Mouse (Mus musculus) adrenal gland, adult 2 months (tissue): ENCODE data around the gene Gdf5. TPM values are rescaled to one million over a fixed set of nuclear protein-coding genes. Genes with fewer than 3 reads are reported as not detected.
A peak's percentile ranks its signal among the peaks of the same experiment; 100 is the strongest.

ENCODE experiments used
- DNase-seq: peaks from one replicate; pipeline ENCODE4 v3.0.0; 2021
- long read RNA-seq: library from polyadenylated mRNA; stranded (forward); transcript quantifications from one replicate; pipeline ENCODE4 v2.0.0, GENCODE M21; 2021
- polyA plus RNA-seq: library from polyadenylated mRNA; depleted of rRNA; stranded (reverse); fragments of >200 nt; gene quantifications from 2 replicates; pipeline ENCODE4 v1.2.3, GENCODE M21; 2012; rRNA removed
- total RNA-seq, 2 experiments: library from RNA; stranded (reverse); gene quantifications; 2 replicates each; pipeline ENCODE4 v1.2.3; 2021

The Gdf5 gene
- total RNA-seq (1 to 10 TPM in 1 of 2 experiments, under 1 TPM in 1; 0.14 to 1.7 TPM), polyA plus RNA-seq (0.31 and 0.39 TPM in 2 replicates)
- long read RNA-seq, transcript Gdf5-201 (2 exons, 2,320 nt): major isoform, 5 of 7 reads
- long read RNA-seq, partial matches to known transcripts: 2 of 7 reads
- long read RNA-seq, other reads (novel, unspliced or antisense): 0 of 7 reads

- no peak for DNase-seq
Measured at GRCm38 (mm10) chr2:155945124-155945523, at the start of gene Gdf5. Gdf5 (minus strand) TSS chr2:155945367.

- peak; percentile 35 for DNase-seq
Measured at GRCm38 (mm10) chr2:155991863-155992321, 46.7 kb upstream of the Gdf5 start.

DNA sequence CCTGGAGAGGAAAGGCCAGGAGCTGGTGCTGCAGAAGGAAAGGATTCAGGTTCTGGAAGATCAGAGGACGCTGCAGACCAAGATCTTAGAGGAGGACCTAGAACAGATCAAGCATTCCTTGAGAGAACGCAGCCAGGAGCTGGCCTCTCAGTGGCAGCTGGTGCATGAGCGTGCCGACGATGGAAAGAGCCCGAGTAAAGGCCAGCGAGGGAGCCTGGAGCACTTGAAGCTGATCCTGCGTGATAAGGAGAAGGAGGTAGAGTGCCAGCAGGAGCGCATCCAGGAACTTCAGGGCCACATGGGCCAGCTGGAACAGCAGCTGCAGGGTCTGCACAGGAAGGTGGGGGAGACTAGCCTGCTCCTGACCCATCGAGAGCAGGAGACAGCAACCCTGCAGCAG lies 46.0 kb upstream of the Gdf5 start:
- DNase-seq: no peak

DNA sequence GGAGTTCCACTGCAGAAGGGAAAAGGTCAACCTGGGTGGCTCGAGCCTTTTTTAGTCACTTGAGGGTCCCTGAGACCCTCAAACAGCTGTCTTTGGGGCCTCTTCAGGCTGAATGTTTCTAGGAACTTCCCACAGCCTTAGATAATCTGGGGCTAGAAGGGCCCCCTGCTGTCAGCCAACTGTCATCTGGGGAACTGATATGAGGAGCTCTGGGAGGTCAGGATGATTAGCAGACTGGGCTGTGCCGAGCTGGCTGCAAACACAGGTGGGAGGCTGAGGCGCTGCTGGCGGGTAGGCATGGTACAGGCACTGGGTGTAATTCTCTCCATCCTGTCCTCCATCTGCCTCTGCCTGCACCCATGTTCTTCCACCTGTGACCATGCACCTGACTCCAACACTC lies 43.9 kb upstream of the Gdf5 start:
- no peak for DNase-seq

GRCm38 (mm10) chr2:155987131-155987530 lies 42.0 kb upstream of the Gdf5 start:
- DNase-seq: no peak

GRCm38 (mm10) chr2:155985776-155986175 lies 40.6 kb upstream of the Gdf5 start:
- no peak for DNase-seq

- peak; percentile 26 for DNase-seq
Measured at GRCm38 (mm10) chr2:155979328-155979991, 34.3 kb upstream of the Gdf5 start.

DNA sequence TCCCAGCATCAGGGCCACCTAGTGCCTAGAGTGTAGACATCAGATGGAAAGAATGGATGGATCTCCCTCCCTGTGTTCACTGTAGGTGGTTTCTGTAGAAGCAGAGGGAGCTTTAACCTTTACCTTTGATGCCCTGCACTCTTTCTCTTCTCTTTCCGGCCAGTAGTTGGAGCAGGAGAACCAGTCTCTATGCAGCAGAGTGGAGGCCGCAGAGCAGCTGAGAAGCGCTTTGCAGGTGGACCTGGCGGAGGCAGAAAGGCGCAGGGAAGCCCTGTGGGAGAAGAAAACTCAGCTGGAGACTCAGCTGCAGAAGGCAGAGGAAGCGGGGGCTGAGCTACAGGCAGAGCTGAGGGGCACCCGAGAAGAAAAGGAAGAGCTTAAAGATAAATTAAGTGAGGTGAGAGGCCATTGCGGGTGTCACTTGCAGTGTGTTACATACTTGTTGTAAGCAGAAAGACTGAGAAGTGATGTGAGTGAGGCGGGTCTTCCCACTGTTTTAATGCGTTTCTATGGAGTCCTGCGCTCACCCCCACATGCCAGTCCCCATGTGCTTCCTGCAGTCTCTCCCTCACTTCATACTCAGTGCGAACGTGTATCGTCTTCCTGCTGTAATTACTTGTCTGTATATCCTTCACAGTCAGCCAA lies 29.0 kb upstream of the Gdf5 start:
- DNase-seq: no peak

DNA sequence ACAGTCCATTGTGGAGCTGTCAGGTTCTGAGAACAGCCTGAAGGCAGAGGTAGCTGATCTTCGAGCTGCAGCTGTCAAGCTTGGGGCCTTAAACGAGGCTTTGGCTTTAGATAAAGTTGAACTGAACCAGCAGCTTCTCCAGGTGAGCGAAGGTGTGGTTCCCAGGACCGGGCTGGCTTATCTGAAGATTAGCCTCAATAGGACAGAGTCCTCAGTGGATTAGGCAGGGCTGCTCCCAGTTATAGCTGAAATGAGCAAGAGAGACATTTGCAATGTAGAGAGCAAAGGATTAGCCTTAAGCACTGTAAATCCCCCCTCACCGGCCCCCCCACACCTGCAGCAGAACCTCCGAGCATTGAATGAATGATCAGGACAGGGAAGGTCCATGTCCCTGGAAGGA lies 28.2 kb upstream of the Gdf5 start:
- no peak for DNase-seq

DNA sequence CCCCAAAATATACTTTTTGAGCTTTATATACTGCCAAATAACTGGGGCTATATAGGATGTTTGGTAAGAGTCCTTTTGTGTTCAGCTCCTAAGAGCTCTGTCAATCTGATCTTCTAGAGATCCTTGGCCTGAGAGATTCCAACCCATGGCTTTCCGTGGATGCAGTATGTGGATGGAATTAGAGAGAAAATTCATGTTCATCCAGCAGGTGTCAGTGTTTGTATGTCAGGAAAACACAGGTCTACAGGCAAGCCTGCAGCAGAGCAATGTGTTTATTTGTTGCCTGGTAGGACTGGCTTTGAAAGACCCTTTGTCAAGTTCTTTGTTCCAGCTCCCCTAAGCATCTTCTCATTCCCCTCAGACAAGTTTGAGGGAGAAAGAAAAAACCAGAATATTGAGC lies 17.8 kb upstream of the Gdf5 start:
- DNase-seq: peak; percentile 13

DNA sequence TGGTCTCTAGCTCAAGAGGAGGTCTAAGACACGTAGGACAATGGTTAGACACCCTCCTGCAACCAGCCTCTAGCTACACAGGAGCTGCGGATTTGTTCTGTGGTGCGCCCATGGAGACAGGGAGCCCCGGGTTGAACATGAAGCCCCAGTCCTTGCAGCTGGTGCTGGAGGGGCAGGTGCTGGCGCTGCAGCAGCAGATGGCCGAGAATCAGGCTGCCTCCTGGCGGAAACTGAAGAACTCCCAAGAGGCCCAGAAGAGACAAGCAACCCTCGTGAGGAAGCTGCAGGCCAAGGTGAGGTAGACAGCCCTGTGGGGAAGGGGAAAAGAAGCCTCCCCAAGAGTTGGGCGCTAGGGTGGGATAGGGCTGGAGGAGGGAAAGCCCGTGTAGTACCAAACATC lies 16.7 kb upstream of the Gdf5 start:
- no peak for DNase-seq

GRCm38 (mm10) chr2:155959981-155960380 lies 14.8 kb upstream of the Gdf5 start:
- DNase-seq: no peak

DNA sequence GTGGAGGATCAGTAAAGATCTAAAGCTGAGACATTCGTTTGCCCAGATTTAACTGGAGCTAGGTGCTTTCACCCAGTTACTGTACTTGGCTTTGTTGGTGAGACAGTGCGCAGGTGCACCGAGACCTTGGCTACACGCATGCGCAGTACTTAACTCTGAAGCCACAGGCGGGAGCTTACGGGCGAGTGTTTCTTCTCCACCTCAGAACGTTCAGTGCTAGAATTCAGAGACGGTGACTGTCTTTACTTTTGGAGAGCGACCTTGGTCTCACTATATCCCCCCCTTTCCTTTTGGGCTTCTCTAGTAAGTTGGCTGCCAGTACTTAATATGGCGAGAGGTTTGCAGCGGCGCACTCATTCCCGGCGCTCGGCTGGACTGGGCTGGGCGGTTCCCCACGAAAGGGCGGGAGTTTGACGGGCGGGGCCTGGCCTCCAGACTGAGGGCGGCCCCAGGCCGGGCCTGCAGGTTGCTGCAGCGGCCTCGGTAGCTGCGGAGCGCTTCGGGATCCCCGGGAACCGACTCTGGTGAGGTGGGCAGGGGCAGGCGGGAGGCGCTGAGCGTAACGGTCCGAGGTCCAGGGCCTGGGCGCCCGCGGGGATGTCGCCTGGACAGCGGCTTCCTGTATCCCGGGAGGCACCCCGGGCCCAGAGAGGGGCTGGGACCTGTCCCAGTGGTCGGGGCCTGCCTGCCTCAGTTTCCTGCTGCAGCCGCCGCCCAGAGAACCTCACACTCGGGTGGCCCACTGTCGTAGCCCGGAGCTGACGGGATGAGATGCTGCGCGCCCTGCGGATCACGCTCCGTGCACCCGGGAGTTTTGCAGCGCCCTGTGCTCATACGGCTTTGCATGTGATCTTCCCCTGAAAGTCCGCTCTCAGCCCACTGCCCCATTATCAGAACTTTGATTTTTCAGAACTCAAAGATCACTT lies 11.2 kb upstream of the Gdf5 start, which contains the start of gene Cep250:
Cep250 (plus strand) TSS at position 325 of the 926 bp plus-strand sequence.
- DNase-seq: peak; percentile 95

- DNase-seq: peak; percentile 64
Measured at GRCm38 (mm10) chr2:155952006-155952405, 6.8 kb upstream of the Gdf5 start.

DNA sequence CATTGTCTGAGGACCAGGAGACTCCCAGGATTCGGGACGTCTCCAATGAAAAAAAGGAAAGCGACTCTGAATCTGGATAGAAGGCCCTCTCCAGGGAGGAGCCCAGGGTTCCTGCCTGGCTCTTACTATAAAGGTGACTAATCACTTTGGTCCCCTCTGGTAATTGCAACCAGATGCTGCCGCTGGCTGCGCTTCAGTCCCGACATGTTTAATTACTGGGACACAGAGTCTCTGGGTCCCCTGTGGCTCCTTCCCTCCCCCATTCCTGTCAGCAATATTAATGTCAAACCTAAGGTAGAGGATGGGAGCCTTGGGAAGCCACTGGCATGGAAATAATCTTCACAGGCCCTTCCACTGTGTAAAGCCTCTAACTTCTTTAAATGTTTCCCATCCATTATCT lies 4.2 kb upstream of the Gdf5 start:
- DNase-seq: no peak

DNA sequence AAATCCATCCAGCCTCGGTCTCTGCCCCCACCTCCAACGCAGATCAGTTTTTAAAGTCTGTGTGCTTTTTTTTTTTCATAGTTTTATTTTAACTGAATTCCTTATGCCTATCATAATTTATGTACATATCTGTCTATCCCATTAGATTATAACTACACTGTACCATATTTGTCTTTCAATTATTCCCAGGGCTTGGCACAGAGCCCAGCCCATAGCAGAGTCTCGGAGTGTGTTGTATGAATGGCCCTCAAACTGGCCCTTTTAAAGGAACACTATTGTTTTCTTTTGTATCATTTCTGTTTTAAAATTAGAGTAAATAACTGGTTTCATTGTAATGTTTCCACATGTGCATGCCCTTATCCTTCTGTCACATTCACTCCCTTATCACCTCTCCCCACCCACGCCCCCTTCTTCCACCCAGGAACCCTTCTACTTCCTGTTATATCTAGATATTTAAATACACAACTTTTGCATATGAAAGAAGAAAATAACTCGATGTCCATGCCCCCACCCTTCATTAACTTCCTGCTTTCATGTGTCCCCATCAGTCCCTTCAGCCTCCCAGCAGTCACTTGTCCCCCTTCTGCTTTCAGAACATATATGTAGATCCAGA lies 2.3 kb upstream of the Gdf5 start:
- no peak for DNase-seq

GRCm38 (mm10) chr2:155946499-155946898 lies 1.3 kb upstream of the Gdf5 start:
- DNase-seq: no peak

- DNase-seq: peak; percentile 79
Measured at GRCm38 (mm10) chr2:155946069-155946468, 902 bp upstream of the Gdf5 start.

DNA sequence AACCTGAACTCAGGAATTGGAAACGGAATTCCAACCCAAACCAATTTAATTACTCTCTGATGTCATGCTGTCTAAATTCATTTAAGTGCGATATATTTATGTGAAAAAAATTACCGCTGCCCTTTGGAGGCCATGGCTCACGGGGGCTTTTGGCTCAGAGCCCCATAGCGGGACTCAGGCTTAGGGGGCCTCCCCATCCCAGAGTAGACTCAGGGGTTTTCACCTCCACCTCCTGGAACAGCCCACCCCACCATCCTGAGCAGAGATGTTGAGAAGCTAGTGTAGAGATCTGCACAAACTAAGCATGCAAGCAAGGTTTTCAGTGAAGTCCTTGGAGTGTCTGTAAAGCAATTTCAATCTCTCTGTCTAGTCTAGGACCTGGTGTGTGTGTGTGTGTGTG lies 413 bp upstream of the Gdf5 start:
- DNase-seq: no peak

- no peak for DNase-seq
Measured at GRCm38 (mm10) chr2:155944685-155945084, 482 bp downstream of the Gdf5 start.

DNA sequence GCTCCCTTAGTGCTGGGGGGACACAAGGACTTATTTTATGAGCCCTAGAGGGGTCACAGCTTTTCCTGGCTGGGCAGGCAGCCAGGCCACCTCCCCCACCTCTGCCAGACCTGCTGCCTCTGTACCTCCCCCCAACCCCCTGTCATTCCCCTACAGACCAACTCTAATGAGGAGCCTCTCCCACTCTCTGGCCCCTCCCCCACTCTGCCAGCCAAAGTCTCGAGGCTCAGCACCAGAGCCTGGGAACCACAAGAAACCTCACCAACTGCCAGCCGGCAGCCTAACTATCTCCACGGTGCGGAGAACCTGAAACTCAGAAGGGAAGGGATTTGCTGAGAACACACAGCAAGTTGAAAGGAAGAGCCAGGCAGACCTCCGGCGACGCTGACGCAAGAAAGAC lies 1.7 kb downstream of the Gdf5 start:
- DNase-seq: no peak
